Mouse (Mus musculus): ENCODE data around the gene Atp2a2.

DNA sequence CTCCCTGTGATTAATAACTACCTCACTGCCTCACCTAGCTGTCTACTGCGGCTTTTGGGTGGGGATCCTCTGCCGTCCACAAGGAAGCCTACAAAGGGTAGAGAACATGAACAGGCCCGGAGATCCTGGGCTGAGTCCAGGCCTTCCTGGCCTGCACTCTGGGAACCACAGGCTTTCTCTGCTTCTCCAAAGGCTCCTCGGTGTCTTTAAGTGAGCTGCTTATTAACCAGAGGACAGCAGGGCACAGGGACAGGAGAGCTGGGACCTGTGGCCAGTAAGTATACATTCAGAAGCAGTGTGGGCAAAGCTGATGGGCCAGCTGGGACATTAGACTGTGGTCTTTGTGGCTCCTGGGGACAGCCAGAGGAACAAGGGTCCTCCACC, 22.8 kb upstream of the Atp2a2 start:
- no peak for TF ChIP-seq GATA1 (IDR thresholded peaks at IDR 0.05; ENCODE audit: low read length)
- no peak for TF ChIP-seq TAL1 (IDR thresholded peaks at IDR 0.05; ENCODE audit: low read length)
